7 mouse cellular contexts compared by ENCODE assay signal in genomic region chr4:152325574-152326411, GRCm38 (mm10). TPM values are rescaled to one million over a fixed set of nuclear protein-coding genes. Genes with fewer than 3 reads are reported as not detected.
DNase-seq lines count a peak whose midpoint lies in the region; ATAC-seq lines count a peak whose summit lies in the region.

TSS of gene Rpl22 (plus strand) at chr4:152325742.

- H3K4me2 ChIP-seq in embryonic facial prominence, embryonic 12.5 days (replicated peaks) = peak within 1 kb of the TSS; percentile 73
- H3K4me2 ChIP-seq in limb, embryonic 11.5 days (ENCODE audit: low read depth, severe bottlenecking) = peak within 1 kb of the TSS; percentile 81
- H3K4me2 ChIP-seq in midbrain, embryonic 14.5 days (ENCODE audit: low read length) = peak within 1 kb of the TSS; percentile 86

- H3K27ac ChIP-seq in embryonic facial prominence, embryonic 12.5 days = peak within 1 kb of the TSS; percentile 55
- no peak within 1 kb of the TSS; the same call in 1 of the 2 replicates for H3K27ac ChIP-seq in limb, embryonic 11.5 days (replicated peaks; ENCODE audit: low read depth, low read length)
- peak within 1 kb of the TSS; percentile 66 for H3K27ac ChIP-seq in midbrain, embryonic 14.5 days (replicated peaks; ENCODE audit: low read depth, low read length)

- H3K9me3 ChIP-seq in embryonic facial prominence, embryonic 12.5 days = no peaks in the 10 kb centered on the region
- no peaks in the 10 kb centered on the region for H3K9me3 ChIP-seq in limb, embryonic 11.5 days (ENCODE audit: control insufficient read depth, low read length)
- H3K9me3 ChIP-seq in midbrain, embryonic 14.5 days (ENCODE audit: control insufficient read depth, low read length) = no peaks in the 10 kb centered on the region

- peaks cover 14% of the 10 kb centered on the region for H3K4me1 ChIP-seq in embryonic facial prominence, embryonic 12.5 days
- H3K4me1 ChIP-seq in limb, embryonic 11.5 days (ENCODE audit: control insufficient read depth, insufficient read depth, low read length) = peaks cover 12% of the 10 kb centered on the region
- peaks cover 8% of the 10 kb centered on the region for H3K4me1 ChIP-seq in midbrain, embryonic 14.5 days (ENCODE audit: control insufficient read depth, insufficient read depth, low read length)

- peak; percentile 88 for DNase-seq in adrenal gland, postnatal 25 days
- DNase-seq in heart, adult 11 months = peak; percentile 99
- peak; percentile 91 for DNase-seq in kidney, adult 18-20 months
- DNase-seq in limb, embryonic 11.5 days (ENCODE audit: low spot score) = peak; percentile 94
- DNase-seq in midbrain, embryonic 14.5 days = peak; percentile 97
- DNase-seq in spleen, adult 18-20 months = peak; percentile 85 to 87

- peak; percentile 89 for ATAC-seq in embryonic facial prominence, embryonic 12.5 days (ENCODE audit: insufficient number of reproducible peaks, insufficient read depth, low FRiP score, low TSS enrichment)
- ATAC-seq in limb, embryonic 11.5 days (ENCODE audit: insufficient number of reproducible peaks, low FRiP score, low TSS enrichment, low read depth) = peak; percentile 92
- ATAC-seq in midbrain, embryonic 14.5 days (ENCODE audit: low FRiP score, low TSS enrichment) = peak; percentile 95

- peak within 1 kb of the TSS; percentile 88 for H3K9ac ChIP-seq in embryonic facial prominence, embryonic 12.5 days
- H3K9ac ChIP-seq in limb, embryonic 11.5 days (ENCODE audit: low read length) = peak within 1 kb of the TSS; percentile 96
- peak within 1 kb of the TSS; percentile 88 for H3K9ac ChIP-seq in midbrain, embryonic 14.5 days (replicated peaks; ENCODE audit: low read length)

- peak within 1 kb of the TSS; percentile 77 for H3K4me3 ChIP-seq in embryonic facial prominence, embryonic 12.5 days
- H3K4me3 ChIP-seq in limb, embryonic 11.5 days (ENCODE audit: low read depth, low read length) = peak within 1 kb of the TSS; percentile 99
- peak within 1 kb of the TSS; percentile 99 for H3K4me3 ChIP-seq in midbrain, embryonic 14.5 days (replicated peaks; ENCODE audit: low read depth, low read length)

- WGBS in embryonic facial prominence, embryonic 12.5 days = under 1% methylated on average over 70 of the region's 70 CpGs
- under 1% methylated on average over 69 of the region's 70 CpGs for WGBS in limb, embryonic 11.5 days
- under 1% methylated on average over 70 of the region's 70 CpGs for WGBS in midbrain, embryonic 14.5 days

- H3K36me3 ChIP-seq in embryonic facial prominence, embryonic 12.5 days = peaks cover 32% of the 10 kb centered on the region
- peaks cover 14% of the 10 kb centered on the region for H3K36me3 ChIP-seq in limb, embryonic 11.5 days (ENCODE audit: control insufficient read depth, insufficient read depth, low read length)
- peaks cover 22% of the 10 kb centered on the region for H3K36me3 ChIP-seq in midbrain, embryonic 14.5 days (ENCODE audit: control insufficient read depth, insufficient read depth, low read length)

- no peaks in the 10 kb centered on the region for H3K27me3 ChIP-seq in embryonic facial prominence, embryonic 12.5 days
- H3K27me3 ChIP-seq in limb, embryonic 11.5 days (ENCODE audit: control insufficient read depth, insufficient read depth, low read length) = no peaks in the 10 kb centered on the region
- H3K27me3 ChIP-seq in midbrain, embryonic 14.5 days (ENCODE audit: control insufficient read depth, insufficient read depth, low read length) = no peaks in the 10 kb centered on the region

RNA-seq across cellular contexts. Expression of gene Rpl22, which starts in this region (rescaled TPM):
- 458 and 532 TPM in 2 replicates for total RNA-seq in adrenal gland, postnatal 25 days (2021)
- polyA plus RNA-seq in embryonic facial prominence, embryonic 12.5 days (2016; fragmentation: Nextera tagmentation; extraction: Ambion mirVana) = 395 and 396 TPM in 2 replicates
- polyA plus RNA-seq in limb, embryonic 11.5 days (2014; fragmentation: Nextera tagmentation; extraction: Ambion mirVana) = 453 and 467 TPM in 2 replicates
- polyA plus RNA-seq in midbrain, embryonic 14.5 days (2014; fragmentation: Nextera tagmentation; extraction: Ambion mirVana) = 165 and 174 TPM in 2 replicates
